Mouse (Mus musculus) hindbrain, embryonic 16.5 days (tissue): ENCODE results near the gene Nelfb. TPM values are rescaled to one million over a fixed set of nuclear protein-coding genes. Genes with fewer than 3 reads are reported as not detected.
"Not testable (repeated sequence)": the region's sequence is repeated elsewhere in the genome, so short reads cannot be mapped to it uniquely, and the experiment has no call there.

Experiments used
- ATAC-seq: fragments of 200-750 bp; cut with Nextera tagmentation; 2 replicates; pipeline ENCODE4 v1.8.0; 2017; ENCODE audit warnings: moderate TSS enrichment, moderate library complexity
- H3K27ac ChIP-seq: fragments of 300-500 bp; sonication (generic); 2 replicates; pipeline ENCODE4 v1.5.1; 2014; ENCODE audit warnings: low read depth, mild to moderate bottlenecking, control low read depth, low read length, moderate library complexity
- H3K27me3 ChIP-seq: fragments of 300-500 bp; sonication (generic); replicated peaks from 2 replicates; pipeline ENCODE4 v1.6.1; 2014; ENCODE audit warnings: low read length; ENCODE audit not compliant: control insufficient read depth, insufficient read depth
- H3K36me3 ChIP-seq: fragments of 300-500 bp; sonication (generic); 2 replicates; pipeline ENCODE4 v1.6.1; 2014; ENCODE audit warnings: mild to moderate bottlenecking, low read length, moderate library complexity, mixed read lengths; ENCODE audit not compliant: control insufficient read depth, insufficient read depth
- H3K4me1 ChIP-seq: fragments of 300-500 bp; sonication (generic); 2 replicates; pipeline ENCODE4 v1.6.1; 2014; ENCODE audit warnings: low read depth, low read length; ENCODE audit not compliant: control insufficient read depth, insufficient read depth
- H3K4me2 ChIP-seq: fragments of 300-500 bp; sonication (generic); 2 replicates; pipeline ENCODE4 v1.6.1; 2014; ENCODE audit warnings: mild to moderate bottlenecking, low read length, control low read depth, moderate library complexity
- H3K4me3 ChIP-seq: fragments of 300-500 bp; sonication (generic); 2 replicates; pipeline ENCODE4 v1.5.1; 2014; ENCODE audit warnings: mild to moderate bottlenecking, low read length, control low read depth, moderate library complexity
- H3K9ac ChIP-seq: fragments of 300-500 bp; sonication (generic); 2 replicates; pipeline ENCODE4 v1.6.1; 2014; ENCODE audit warnings: low read depth, mild to moderate bottlenecking, control low read depth, low read length, moderate library complexity
- H3K9me3 ChIP-seq: fragments of 300-500 bp; sonication (generic); 2 replicates; pipeline ENCODE4 v1.6.1; 2014; ENCODE audit warnings: mild to moderate bottlenecking, low read length, moderate library complexity; ENCODE audit not compliant: control insufficient read depth
- WGBS: fragments of 180-500 bp; shearing (Covaris S2); extraction: QIAGEN DNeasy Blood & Tissue Kit; methylation state at CpG from one replicate; pipeline ENCODE4 v1.1.7; 2014; 5-methylcytosine and 5-hydroxymethylcytosine counted together
- polyA plus RNA-seq: library from polyadenylated mRNA; unstranded; fragments of >200 nt; fragmentation: Nextera tagmentation; extraction: Ambion mirVana; gene quantifications from 2 replicates; pipeline ENCODE4 v1.2.1, GENCODE M21; 2015

The Nelfb gene
- polyA plus RNA-seq, result 105 and 112 TPM in 2 replicates

GRCm38 (mm10) chr2:25211121-25211670 lies at the start of gene Nelfb:
Gene Nelfb, minus strand, starts transcription at chr2:25211489.
- peaks cover 5% of the 10 kb centered on the region for H3K36me3 ChIP-seq
- H3K4me2 ChIP-seq, result peak within 1 kb of the TSS; percentile 94
- H3K4me3 ChIP-seq, result peak within 1 kb of the TSS; percentile 82
- peak within 1 kb of the TSS; percentile 92 for H3K9ac ChIP-seq
- ATAC-seq, result peak; percentile 94
- H3K27ac ChIP-seq, result peak within 1 kb of the TSS; percentile 94
- under 1% methylated on average over 43 of the region's 44 CpGs for WGBS
- H3K9me3 ChIP-seq, result no peaks in the 10 kb centered on the region
- H3K4me1 ChIP-seq, result peaks cover 21% of the 10 kb centered on the region
- 0 out of 2 replicates have a peak, but pooled peaks cover 2% of the 10 kb centered on the region for H3K27me3 ChIP-seq

DNA sequence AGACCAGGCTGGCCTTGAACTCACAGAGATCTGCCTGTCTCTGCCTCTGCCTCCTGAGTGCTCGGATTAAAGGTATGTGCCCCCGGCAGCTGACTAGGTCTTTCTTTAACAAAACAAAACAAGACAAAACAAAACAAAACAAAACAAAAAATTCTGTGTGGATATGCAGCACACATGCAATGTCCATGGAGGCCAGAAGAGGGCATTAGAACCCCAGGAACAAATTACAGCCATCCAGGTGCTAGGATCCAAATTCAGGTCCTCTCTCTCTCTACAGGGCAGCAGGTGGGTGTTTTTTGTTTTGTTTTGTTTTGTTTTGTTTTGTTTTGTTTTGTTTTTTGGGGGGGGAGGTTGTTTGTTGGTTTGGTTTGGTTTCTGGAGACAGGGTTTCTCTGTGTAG lies 47.6 kb upstream of the Nelfb start:
- H3K9ac ChIP-seq, result no peak overlapping the region
- no peak overlapping the region for H3K4me3 ChIP-seq
- ATAC-seq, result no peak
- H3K9me3 ChIP-seq, result no peaks in the 10 kb centered on the region
- WGBS, result 44% methylated on average over 2 of the region's 2 CpGs
- H3K27ac ChIP-seq, result no peak overlapping the region
- H3K4me2 ChIP-seq, result no peak overlapping the region
- H3K36me3 ChIP-seq, result no peaks in the 10 kb centered on the region
- H3K4me1 ChIP-seq, result peaks cover 27% of the 10 kb centered on the region
- H3K27me3 ChIP-seq, result no peaks in the 10 kb centered on the region

DNA sequence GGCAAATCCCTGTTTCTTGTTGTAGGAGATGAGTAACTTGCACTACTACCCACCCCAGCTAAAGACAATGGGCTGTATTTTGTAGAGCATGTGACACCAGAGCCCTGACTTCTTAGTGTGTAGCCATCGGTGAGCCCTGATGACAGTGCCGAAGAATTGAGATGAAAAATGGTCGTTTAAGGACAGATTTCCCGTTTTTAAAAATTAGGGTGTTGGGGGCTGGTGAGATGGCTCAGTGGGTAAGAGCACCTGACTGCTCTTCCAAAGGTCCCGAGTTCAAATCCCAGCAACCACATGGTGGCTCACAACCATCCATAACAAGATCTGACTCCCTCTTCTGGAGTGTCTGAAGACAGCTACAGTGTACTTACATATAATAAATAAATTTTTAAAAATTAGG lies 46.0 kb upstream of the Nelfb start:
- not testable (repeated sequence) for H3K36me3 ChIP-seq, H3K27me3 ChIP-seq, H3K4me2 ChIP-seq, H3K27ac ChIP-seq, H3K9me3 ChIP-seq, H3K4me3 ChIP-seq, H3K9ac ChIP-seq, ATAC-seq
- H3K4me1 ChIP-seq, result peaks cover 19% of the 10 kb centered on the region
- 91% methylated on average over 5 of the region's 5 CpGs for WGBS

DNA sequence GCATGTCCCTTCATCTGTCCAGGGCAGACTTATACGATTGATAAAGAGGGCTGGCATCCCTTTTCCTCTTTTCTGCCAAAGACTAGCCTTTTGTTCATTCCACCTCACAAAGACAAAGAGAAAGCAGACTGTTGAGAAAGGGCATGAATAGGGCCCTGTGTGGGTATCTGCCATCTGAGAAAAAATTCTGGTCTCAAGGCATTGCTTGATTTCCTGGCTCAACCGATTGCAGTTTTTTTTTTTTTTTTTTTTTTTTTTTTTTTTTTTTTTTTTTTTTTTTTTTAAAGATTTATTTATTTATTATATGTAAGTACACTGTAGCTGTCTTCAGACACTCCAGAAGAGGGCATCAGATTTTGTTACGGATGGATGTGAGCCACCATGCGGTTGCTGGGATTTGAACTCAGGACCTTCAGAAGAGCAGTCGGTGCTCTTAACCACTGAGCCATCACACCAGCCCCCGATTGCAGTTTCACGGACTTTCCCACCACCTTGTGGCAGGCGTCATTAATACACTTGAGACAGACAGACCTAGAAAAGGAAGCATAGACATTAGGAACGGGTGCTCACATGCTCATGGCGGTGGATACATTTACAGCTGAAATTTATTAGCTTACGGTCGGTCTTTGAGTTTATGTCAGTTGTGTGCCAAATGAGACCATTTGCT lies 45.3 kb upstream of the Nelfb start:
- peak overlapping the region; percentile 99 for H3K4me3 ChIP-seq
- 56% methylated on average over 11 of the region's 12 CpGs for WGBS
- H3K9ac ChIP-seq, H3K27ac ChIP-seq, H3K36me3 ChIP-seq, ATAC-seq, H3K9me3 ChIP-seq, H3K27me3 ChIP-seq: not testable (repeated sequence)
- H3K4me2 ChIP-seq, result peak overlapping the region; percentile 96
- H3K4me1 ChIP-seq, result peaks cover 19% of the 10 kb centered on the region

DNA sequence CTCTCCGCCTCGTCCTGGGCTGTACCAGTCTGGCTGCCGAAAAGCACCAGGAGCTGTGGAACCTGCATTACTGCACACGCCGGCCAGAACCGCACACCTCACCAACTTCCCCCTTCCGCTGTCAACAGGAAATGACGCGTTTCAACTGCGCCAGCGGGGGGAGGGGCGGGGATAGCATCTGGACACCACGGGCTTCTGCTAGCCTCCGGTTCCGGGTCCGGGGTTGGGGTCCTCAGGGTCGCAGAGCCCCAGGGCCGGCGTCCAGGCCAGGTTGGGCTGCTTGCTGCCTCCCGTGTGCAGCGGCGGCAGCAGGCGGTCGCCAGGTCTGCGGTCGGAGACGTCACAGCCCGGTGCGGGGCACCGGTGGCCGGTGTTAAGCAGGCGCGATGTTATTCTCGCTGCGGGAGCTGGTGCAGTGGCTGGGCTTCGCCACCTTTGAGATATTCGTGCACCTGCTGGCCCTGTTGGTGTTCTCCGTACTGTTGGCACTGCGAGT lies 44.0 kb upstream of the Nelfb start, which contains the start of gene Tmem203:
TSS of gene Tmem203 (plus strand) at position 156 of the 496 bp plus-strand sequence.
- ATAC-seq, result peak; percentile 91
- H3K27me3 ChIP-seq, result no peaks in the 10 kb centered on the region

GRCm38 (mm10) chr2:25252331-25252730 lies 41.0 kb upstream of the Nelfb start:
- H3K9me3 ChIP-seq, result no peaks in the 10 kb centered on the region
- H3K4me1 ChIP-seq, result peaks cover 19% of the 10 kb centered on the region
- peaks cover 2% of the 10 kb centered on the region; the same call in 1 of the 2 replicates for H3K36me3 ChIP-seq
- H3K9ac ChIP-seq, result no peak overlapping the region
- H3K27me3 ChIP-seq, result no peaks in the 10 kb centered on the region
- no peak overlapping the region for H3K4me3 ChIP-seq
- H3K27ac ChIP-seq, result no peak overlapping the region
- no peak overlapping the region for H3K4me2 ChIP-seq
- no peak for ATAC-seq
- WGBS, result 91% methylated on average over 1 of the region's 1 CpGs

More for the DNA sequence above, 44.0 kb upstream of the Nelfb start, which contains the start of gene Tmem203:
- H3K4me1 ChIP-seq, result peaks cover 19% of the 10 kb centered on the region
- peak within 1 kb of the TSS; percentile 99 for H3K4me3 ChIP-seq
- peak within 1 kb of the TSS; percentile 86 for H3K27ac ChIP-seq
- peaks cover 2% of the 10 kb centered on the region; the same call in 1 of the 2 replicates for H3K36me3 ChIP-seq
- H3K9ac ChIP-seq, result peak within 1 kb of the TSS; percentile 97
- no peaks in the 10 kb centered on the region for H3K9me3 ChIP-seq
- 0% methylated on average over 39 of the region's 39 CpGs for WGBS
- peak within 1 kb of the TSS; percentile 96 for H3K4me2 ChIP-seq

DNA sequence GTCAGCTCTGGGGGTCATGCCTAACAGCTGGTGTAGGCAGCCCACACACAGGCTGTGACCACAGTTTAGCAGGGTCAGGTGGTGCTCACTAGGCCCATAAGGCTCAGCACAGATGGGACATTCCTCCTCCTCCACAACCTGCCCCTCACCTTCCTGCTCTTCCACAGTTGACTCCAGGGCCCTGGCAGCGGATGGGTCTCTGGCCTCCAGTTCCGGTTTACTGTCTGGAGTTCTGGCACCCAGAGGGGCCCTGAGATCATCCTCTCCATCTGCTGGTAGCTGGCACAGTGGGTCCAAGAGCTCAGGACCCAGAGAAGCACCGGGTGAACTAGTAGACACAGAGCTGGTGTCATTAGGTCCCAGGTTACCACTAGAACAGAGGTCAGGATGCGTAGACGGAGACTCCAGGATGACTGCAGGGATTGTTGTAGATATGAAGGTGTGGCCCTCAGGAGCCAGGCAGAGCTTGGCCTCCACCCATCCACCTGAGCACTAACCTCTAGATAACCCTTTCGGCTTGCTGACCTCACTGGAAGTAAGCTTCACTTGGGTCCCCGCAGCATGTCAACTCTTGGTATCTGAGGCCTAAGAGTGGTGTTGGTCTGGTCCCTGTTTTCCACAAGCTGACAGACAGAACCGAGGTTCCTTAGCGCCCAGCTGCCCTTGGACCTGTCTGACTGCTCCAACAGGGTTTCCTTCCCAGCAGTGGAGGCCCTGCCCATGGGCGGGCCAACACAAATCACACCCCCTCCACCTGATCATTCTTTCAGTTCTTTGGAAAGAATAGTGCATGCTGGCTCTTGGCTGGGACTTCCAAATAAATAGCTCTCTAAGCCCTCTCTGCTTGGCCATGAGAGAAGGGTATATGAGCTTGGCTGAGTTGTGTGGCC lies 35.1 kb upstream of the Nelfb start, which contains the start of gene AL732309.1:
TSS of gene AL732309.1 (minus strand) at position 681 of the 890 bp plus-strand sequence.
- Histone ChIP-seq H3K4me2 (no peak within 1 kb of the TSS), H3K9ac (no peak within 1 kb of the TSS), H3K27ac (no peak within 1 kb of the TSS), H3K4me1 (peaks cover 16% of the 10 kb centered on the region), H3K9me3 (no peaks in the 10 kb centered on the region), H3K4me3 (no peak within 1 kb of the TSS), H3K27me3 (no peaks in the 10 kb centered on the region), H3K36me3 (peaks cover 12% of the 10 kb centered on the region)
- WGBS, result 86% methylated on average over 10 of the region's 10 CpGs
- ATAC-seq, result no peak

DNA sequence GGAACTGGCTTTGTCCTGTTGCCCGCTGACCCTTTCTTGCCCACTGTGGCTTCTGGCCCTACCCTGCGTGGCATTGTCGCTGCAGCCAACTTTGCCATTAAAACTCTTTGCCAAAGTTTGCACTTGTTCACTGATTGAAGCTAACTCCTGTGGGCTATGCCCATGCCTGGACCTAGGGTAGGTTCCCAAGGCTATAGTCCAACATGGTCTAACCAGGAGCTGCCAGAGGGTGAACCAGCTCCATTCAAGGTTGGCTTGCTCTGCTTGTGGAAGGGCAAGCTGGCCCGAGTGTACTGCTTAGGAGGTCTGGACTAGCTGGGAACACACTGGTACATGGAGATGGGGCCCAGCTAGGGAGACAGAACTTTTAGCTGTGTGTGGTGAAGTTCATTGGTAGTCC lies 32.9 kb upstream of the Nelfb start:
- ATAC-seq, result no peak
- Histone ChIP-seq H3K4me1 (peaks cover 25% of the 10 kb centered on the region), H3K4me3 (no peak overlapping the region), H3K36me3 (peaks cover 12% of the 10 kb centered on the region), H3K4me2 (no peak overlapping the region), H3K9ac (no peak overlapping the region), H3K27me3 (no peaks in the 10 kb centered on the region), H3K27ac (no peak overlapping the region), H3K9me3 (no peaks in the 10 kb centered on the region)
- 89% methylated on average over 4 of the region's 4 CpGs for WGBS
